Mouse (Mus musculus): ENCODE data around the gene Myrfl. TPM values are rescaled to one million over a fixed set of nuclear protein-coding genes. Genes with fewer than 3 reads are reported as not detected.

The Myrfl gene
- polyA plus RNA-seq, 1 experiment from 2014 or later = 1.2 TPM

DNA sequence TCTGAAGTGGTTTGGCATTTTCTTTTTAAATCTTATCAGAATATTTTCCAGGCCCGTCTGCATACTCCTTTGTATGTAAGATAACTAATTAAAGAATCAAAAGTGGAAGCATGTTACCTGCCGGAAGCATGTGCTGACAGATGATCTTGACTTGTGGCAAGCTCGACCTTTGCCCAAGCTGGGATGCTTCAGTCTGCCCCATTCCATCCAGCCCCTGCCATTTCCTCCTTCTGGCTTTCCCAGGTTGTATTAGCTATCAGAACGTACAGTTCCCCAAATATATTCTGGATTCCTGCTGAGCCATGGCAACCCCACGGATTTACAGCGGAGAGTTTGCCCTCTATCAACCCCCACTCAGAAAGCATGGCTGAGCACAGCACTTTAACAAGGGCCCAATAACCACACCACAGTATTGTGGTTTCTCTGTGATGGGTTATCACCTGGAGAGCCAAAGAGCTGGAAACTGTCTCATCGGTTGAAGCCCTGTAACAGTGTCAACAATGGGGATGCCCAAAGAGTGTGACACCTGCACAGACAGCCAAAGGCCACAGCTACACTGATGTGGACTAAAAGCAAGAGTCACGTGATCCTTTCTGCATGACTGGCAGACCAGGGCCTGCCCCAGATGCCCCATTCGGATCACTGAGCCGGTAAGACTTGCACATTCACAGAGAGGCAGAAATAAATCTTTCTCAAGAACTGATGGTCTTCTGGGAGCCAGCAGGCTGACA, 150.3 kb downstream of the Myrfl start:
- no peaks in the 10 kb centered on the region for H3K9me3 ChIP-seq
- H3K27ac ChIP-seq = no peak overlapping the region
- H3K9ac ChIP-seq = no peak overlapping the region
- ATAC-seq (ENCODE audit: insufficient read depth, low FRiP score, low read depth) = no peak; the same call in 1 of the 2 replicates
- 74% methylated on average over 10 of the region's 10 CpGs for WGBS
- H3K4me1 ChIP-seq = no peaks in the 10 kb centered on the region
- no peak overlapping the region for H3K4me2 ChIP-seq
- H3K4me3 ChIP-seq (replicated peaks) = no peak overlapping the region
- no peaks in the 10 kb centered on the region for H3K36me3 ChIP-seq
- H3K27me3 ChIP-seq (replicated peaks) = no peaks in the 10 kb centered on the region

DNA sequence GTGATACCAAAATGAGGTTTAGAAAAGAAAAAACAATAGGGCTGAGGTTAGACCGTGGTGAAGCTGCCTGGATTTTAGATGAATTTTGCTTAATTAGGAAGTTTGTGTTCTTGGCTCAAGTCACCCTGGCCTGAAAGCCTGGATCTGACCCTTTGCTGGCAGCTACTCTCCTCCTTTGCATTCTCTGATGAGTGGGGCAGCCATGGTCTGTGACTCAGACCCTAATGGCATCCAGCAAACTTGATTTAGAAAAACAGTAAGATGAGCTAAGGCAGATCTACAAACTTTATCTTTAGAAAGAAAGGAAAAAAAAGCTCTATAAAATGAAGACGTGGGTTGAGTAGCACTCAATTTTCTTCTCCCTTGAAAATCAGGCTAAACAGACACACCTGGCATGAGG, 154.0 kb downstream of the Myrfl start:
- no peak overlapping the region for H3K4me3 ChIP-seq (replicated peaks)
- no peak for ATAC-seq (ENCODE audit: insufficient read depth, low FRiP score, low read depth)
- WGBS = 75% methylated on average over 2 of the region's 2 CpGs

DNA sequence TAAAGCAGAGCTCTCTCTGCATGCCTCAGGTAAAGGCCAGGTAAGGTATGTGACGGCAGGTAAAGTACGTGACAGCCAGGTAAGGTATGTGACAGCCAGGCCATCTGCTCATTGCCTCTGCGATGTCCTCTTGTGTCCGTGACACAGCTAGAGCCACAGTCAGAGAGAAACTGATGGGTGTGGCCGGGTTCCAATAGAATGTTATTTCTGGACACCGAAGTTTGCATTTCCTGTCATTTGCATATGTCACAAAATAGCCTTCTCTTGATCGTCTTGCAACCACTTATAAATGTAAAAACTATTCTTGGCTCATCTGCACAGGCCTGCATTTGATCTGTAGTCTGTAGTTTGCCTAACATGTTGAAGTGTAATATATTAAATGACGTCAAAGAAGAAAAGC, 154.5 kb downstream of the Myrfl start:
- Histone ChIP-seq H3K9me3 (no peaks in the 10 kb centered on the region), H3K27ac (no peak overlapping the region), H3K4me1 (no peaks in the 10 kb centered on the region), H3K27me3 (replicated peaks) (no peaks in the 10 kb centered on the region), H3K36me3 (no peaks in the 10 kb centered on the region), H3K4me3 (replicated peaks) (no peak overlapping the region), H3K9ac (no peak overlapping the region), H3K4me2 (no peak overlapping the region)
- ATAC-seq (ENCODE audit: insufficient read depth, low FRiP score, low read depth) = no peak
- WGBS = 83% methylated on average over 8 of the region's 8 CpGs

More for the DNA sequence above, 154.0 kb downstream of the Myrfl start:
- Histone ChIP-seq H3K4me1 (no peaks in the 10 kb centered on the region), H3K9ac (no peak overlapping the region), H3K27me3 (replicated peaks) (no peaks in the 10 kb centered on the region), H3K4me2 (no peak overlapping the region), H3K9me3 (no peaks in the 10 kb centered on the region), H3K36me3 (no peaks in the 10 kb centered on the region), H3K27ac (no peak overlapping the region)

GRCm38 (mm10) chr10:116741343-116741742, 155.4 kb downstream of the Myrfl start:
- no peak for ATAC-seq (ENCODE audit: insufficient read depth, low FRiP score, low read depth)
- Histone ChIP-seq H3K9ac (no peak overlapping the region), H3K4me1 (no peaks in the 10 kb centered on the region), H3K27ac (no peak overlapping the region), H3K9me3 (no peaks in the 10 kb centered on the region), H3K4me3 (replicated peaks) (no peak overlapping the region), H3K4me2 (no peak overlapping the region), H3K36me3 (no peaks in the 10 kb centered on the region), H3K27me3 (replicated peaks) (no peaks in the 10 kb centered on the region)
- 45% methylated on average over 6 of the region's 6 CpGs for WGBS

- H3K27ac ChIP-seq = no peak overlapping the region
- ATAC-seq (ENCODE audit: insufficient read depth, low FRiP score, low read depth) = no peak
These were observed 156.6 kb downstream of the Myrfl start for GRCm38 (mm10) chr10:116740073-116740472.

DNA sequence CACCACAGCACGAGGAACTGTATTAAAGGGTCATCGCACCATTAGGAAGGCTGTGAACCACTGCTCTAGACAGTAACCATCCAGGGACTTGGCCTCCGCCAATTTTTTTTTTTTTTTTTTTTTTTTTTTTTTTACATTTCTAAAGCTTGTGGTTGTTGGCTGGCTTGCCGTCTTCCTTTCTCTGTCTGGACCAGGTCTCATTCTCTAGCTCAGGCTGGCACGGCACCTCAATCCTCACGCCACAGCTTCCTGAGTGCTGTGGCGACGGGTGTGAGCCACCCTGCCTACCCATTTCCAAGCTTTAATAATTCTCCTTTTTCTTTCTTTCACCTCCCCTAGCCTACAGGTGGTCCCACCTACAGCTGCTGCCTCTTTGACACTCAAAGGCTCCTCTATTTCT, 158.2 kb downstream of the Myrfl start:
- Histone ChIP-seq H3K27me3 (replicated peaks) (no peaks in the 10 kb centered on the region), H3K9ac (no peak overlapping the region), H3K27ac (no peak overlapping the region), H3K4me2 (no peak overlapping the region), H3K9me3 (no peaks in the 10 kb centered on the region), H3K4me1 (no peaks in the 10 kb centered on the region), H3K4me3 (replicated peaks) (no peak overlapping the region), H3K36me3 (no peaks in the 10 kb centered on the region)
- ATAC-seq (ENCODE audit: insufficient read depth, low FRiP score, low read depth) = no peak
- 86% methylated on average over 8 of the region's 8 CpGs for WGBS

More at GRCm38 (mm10) chr10:116740073-116740472, 156.6 kb downstream of the Myrfl start:
- WGBS = 56% methylated on average over 7 of the region's 7 CpGs
- H3K4me1 ChIP-seq = no peaks in the 10 kb centered on the region
- H3K4me2 ChIP-seq = no peak overlapping the region
- H3K9me3 ChIP-seq = no peaks in the 10 kb centered on the region
- H3K36me3 ChIP-seq = no peaks in the 10 kb centered on the region
- no peak overlapping the region for H3K4me3 ChIP-seq (replicated peaks)
- no peaks in the 10 kb centered on the region for H3K27me3 ChIP-seq (replicated peaks)
- H3K9ac ChIP-seq = no peak overlapping the region

DNA sequence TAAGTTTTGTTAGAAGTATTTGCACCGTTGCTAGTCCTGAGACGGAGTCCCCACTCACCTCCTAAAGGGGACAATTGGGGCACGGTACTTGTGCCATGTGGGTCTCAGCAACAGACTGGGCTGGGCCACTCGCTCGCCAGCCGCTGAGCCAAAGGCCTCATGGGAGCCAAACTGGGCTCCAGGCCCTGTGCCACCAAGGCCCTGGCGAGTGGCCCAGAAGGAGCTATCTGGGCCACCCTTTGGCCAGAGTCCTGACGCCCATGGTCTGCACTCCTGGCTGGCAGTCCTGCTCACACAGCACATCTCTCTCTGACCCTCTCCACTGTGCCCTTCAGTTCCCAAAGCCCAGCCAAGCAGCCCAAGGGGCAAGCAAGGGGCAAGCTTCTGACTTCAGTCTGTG, 161.1 kb downstream of the Myrfl start:
- no peak overlapping the region for H3K27ac ChIP-seq
- no peak for ATAC-seq (ENCODE audit: insufficient read depth, low FRiP score, low read depth)
- 92% methylated on average over 8 of the region's 8 CpGs for WGBS

GRCm38 (mm10) chr10:116733651-116734050, 163.1 kb downstream of the Myrfl start:
- no peaks in the 10 kb centered on the region for H3K36me3 ChIP-seq
- 61% methylated on average over 7 of the region's 7 CpGs for WGBS
- no peak overlapping the region for H3K4me3 ChIP-seq (replicated peaks)
- H3K27me3 ChIP-seq (replicated peaks) = no peaks in the 10 kb centered on the region
- no peak for ATAC-seq (ENCODE audit: insufficient read depth, low FRiP score, low read depth)
- no peaks in the 10 kb centered on the region for H3K9me3 ChIP-seq
- H3K4me1 ChIP-seq = no peaks in the 10 kb centered on the region
- no peak overlapping the region for H3K4me2 ChIP-seq
- no peak overlapping the region for H3K9ac ChIP-seq
- H3K27ac ChIP-seq = no peak overlapping the region

More for the DNA sequence above, 161.1 kb downstream of the Myrfl start:
- Histone ChIP-seq H3K9me3 (no peaks in the 10 kb centered on the region), H3K4me3 (replicated peaks) (no peak overlapping the region), H3K4me2 (no peak overlapping the region), H3K36me3 (no peaks in the 10 kb centered on the region), H3K4me1 (no peaks in the 10 kb centered on the region), H3K27me3 (replicated peaks) (no peaks in the 10 kb centered on the region), H3K9ac (no peak overlapping the region)

DNA sequence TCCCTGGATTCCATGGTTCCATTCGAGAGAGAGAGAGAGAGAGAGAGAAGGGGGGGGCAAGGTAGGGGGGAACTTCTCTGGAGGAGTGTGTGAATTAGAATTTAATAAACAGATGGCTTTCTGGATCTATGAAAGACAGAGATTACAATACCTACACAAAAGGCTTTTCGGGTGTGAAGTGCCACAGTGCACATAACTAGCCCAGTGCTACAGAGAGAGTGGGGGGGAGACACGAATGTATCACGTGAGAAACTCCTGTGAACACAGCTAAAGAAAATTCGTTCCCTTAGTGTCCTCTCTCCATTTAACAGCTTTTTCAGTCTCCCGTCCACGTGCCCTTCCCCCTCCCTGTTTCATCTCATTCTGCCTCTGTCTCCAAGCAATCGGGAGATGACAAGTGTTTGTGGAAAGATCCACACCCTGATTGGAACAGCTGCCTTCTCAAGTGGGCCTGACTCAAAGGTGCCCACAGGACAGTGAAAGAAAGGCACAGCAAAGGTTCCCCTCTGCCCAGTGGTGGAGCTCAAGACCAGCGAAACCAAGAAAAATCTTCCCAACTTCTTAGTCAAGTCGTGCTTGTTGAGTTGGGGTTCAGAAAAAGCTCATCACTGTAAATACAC, 166.6 kb downstream of the Myrfl start:
- no peak for ATAC-seq (ENCODE audit: insufficient read depth, low FRiP score, low read depth)
- no peak overlapping the region for H3K4me2 ChIP-seq
- H3K9ac ChIP-seq = no peak overlapping the region
- H3K4me3 ChIP-seq (replicated peaks) = no peak overlapping the region
- H3K27me3 ChIP-seq (replicated peaks) = no peaks in the 10 kb centered on the region
- 66% methylated on average over 10 of the region's 10 CpGs for WGBS
- H3K4me1 ChIP-seq = 0 out of 2 replicates have a peak, but pooled peaks cover 5% of the 10 kb centered on the region
- no peaks in the 10 kb centered on the region for H3K9me3 ChIP-seq
- H3K36me3 ChIP-seq = no peaks in the 10 kb centered on the region
- H3K27ac ChIP-seq = no peak overlapping the region

- 69% methylated on average over 9 of the region's 10 CpGs for WGBS
- ATAC-seq (ENCODE audit: insufficient read depth, low FRiP score, low read depth) = no peak
- H3K27me3 ChIP-seq (replicated peaks) = no peaks in the 10 kb centered on the region
These were observed 167.9 kb downstream of the Myrfl start for GRCm38 (mm10) chr10:116728860-116729259.

DNA sequence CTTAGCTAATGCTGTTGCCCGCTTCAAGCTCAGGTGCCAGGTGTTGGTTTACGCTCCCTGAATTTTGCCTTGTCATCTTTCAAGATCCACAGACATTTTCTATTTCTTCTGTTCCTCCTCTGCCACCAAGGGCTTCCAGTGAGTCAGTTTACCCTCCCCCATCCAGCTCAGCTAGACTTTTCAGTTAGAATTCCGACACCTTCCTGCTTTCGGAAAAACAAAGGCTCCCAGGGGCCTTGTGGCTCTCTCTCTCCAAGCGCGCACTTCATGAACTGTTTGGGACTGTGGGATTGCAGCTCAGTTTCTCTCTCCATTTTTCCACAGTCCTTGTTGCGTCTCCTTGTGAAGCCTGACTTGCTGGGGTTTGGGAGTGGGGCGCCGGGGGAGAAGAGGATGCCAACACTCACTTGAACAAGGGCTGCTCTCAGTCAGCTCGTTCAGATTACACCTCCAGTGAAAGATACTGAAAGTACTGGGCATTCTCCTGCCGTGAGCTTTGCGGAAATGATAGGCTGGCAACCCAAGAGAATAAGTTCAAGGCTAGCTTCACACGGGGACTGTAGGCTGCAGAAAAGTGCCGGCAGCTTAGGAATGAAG, 168.9 kb downstream of the Myrfl start:
- no peak overlapping the region for H3K27ac ChIP-seq
- no peaks in the 10 kb centered on the region for H3K9me3 ChIP-seq
- H3K36me3 ChIP-seq = no peaks in the 10 kb centered on the region
- 0 out of 2 replicates have a peak, but pooled peaks cover 5% of the 10 kb centered on the region for H3K4me1 ChIP-seq
- whole genome bisulfite sequencing = 28% methylated on average over 14 of the region's 14 CpGs
- peak overlapping the region; percentile 27; the same call in 1 of the 2 replicates for H3K4me2 ChIP-seq
- no peak for ATAC-seq (ENCODE audit: insufficient read depth, low FRiP score, low read depth)
- no peaks in the 10 kb centered on the region for H3K27me3 ChIP-seq (replicated peaks)
- no peak overlapping the region for H3K4me3 ChIP-seq (replicated peaks)
- H3K9ac ChIP-seq = no peak overlapping the region

More at GRCm38 (mm10) chr10:116728860-116729259, 167.9 kb downstream of the Myrfl start:
- Histone ChIP-seq H3K27ac (no peak overlapping the region), H3K4me2 (no peak overlapping the region), H3K36me3 (no peaks in the 10 kb centered on the region), H3K9me3 (no peaks in the 10 kb centered on the region), H3K9ac (no peak overlapping the region), H3K4me3 (replicated peaks) (no peak overlapping the region), H3K4me1 (0 out of 2 replicates have a peak, but pooled peaks cover 5% of the 10 kb centered on the region)

Measured in stomach, embryonic 15.5 days (tissue).